Mouse (Mus musculus): Measurements from ENCODE around the gene Ccdc9. TPM values are rescaled to one million over a fixed set of nuclear protein-coding genes. Genes with fewer than 3 reads are reported as not detected.
"Not testable (repeated sequence)": the region's sequence is repeated elsewhere in the genome, so short reads cannot be mapped to it uniquely, and the experiment has no call there.

The Ccdc9 gene
- total RNA-seq, 4 experiments from 2014 or later: 80.6 to 105 (median 83.6) TPM

DNA sequence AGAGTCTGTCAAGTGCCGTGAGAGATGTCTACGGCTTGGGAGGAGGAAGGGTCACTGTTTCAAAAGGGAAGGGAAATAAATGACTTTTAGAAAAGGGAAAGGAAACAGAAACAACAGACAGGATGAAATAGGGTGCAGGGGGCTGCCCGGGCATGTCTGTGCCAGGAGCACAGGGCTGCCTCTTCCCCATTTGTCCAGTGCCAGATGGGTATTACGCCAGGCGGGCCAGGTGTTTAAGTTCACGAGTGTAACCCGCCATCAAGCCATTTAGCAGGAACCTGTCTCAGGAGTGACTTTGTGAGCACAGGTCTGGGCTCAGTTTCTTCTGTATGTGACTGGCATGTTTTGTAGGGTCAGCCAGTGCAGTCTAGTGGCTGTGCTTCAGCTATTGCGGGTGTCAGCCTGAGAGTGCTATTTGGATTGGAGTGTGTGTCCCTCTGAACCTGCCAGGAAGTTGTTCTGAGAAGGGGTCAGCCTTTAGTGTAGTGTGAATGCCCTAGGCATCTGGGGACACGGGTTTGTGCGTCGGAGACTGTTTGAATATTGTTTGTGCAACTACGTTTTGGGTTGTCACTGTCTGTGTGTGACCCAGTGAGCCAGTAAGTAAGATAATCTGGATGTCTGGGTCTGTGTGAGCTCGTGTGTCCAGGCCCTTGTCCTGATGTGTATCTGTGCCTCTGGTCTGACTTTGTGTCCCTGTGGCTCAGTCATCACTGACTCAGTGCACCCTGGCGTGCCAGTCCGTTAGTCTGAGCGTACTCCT, 22.1 kb upstream of the Ccdc9 start:
- DNase-seq (ENCODE audit: low spot score in 2 of 2): no peak

DNA sequence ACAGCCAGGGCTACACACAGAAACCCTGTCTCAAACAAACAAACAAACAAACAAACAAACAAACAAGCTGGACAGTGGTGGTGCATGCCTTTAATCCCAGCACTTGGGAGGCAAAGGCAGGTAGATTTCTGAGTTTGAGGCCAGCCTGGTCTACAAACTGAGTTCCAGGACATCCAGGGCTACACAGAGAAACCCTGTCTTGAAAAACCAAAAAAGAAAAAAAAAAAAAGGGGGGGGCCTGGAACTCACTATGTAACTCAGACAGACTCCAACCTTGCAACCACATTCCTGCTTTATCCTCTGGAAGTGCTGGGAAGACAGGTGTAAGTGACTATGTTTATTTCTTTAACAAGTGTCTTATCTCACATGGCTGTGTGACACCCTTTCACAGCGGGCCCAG, 21.5 kb upstream of the Ccdc9 start, which contains the start of gene Bbc3:
Gene Bbc3 (plus strand): TSS at position 301 of the 400 bp plus-strand sequence.
- DNase-seq (ENCODE audit: low spot score in 2 of 2): not testable (repeated sequence)

DNA sequence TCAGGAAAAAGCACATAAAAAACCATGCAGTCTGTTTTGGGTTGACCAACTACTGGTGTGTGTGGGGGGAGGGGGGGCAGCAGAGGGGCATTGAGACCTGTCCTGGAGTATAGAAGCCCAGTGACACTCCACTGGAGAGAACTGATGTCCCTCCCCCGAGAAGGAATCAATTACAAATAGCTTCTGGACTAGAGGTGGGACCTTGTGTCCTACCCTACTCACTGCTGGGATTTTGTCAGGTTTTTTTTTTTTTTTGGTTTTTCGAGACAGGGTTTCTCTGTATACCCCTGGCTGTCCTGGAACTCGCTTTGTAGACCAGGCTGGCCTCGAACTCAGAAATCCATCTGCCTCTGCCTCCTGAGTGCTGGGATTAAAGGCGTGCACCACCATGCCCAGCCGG, 20.5 kb upstream of the Ccdc9 start:
- not testable (repeated sequence) for DNase-seq (ENCODE audit: low spot score in 2 of 2)

DNA sequence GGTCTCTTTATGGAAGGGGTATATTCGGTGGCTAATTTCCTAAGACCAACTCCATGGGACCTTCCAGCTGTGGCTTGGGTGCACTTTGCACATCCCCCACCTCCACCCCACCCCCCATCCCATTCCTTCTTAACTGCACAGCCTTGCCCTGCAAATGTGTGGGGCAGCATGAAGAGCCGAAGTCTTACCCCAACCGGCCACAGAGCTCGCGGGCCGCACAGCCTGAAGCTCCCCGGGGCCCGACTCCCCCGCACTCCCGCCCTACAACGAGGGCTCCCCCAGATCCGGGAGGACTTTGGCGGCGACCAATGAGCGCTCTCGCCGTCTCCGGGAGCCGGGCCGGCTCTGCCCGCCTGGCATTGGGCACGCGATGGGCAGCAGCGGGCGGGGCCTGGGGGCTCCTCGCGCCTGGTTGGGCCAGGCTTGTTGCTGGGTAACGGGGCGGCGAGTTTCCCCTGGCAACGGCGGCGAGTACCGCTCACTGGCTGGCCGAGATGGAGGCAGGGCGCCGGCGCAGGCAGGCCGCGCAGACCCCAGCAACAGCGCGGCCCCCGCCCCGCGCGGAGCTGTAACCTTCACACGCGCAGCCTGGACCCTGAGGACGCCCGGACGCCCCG, 12.9 kb upstream of the Ccdc9 start:
- peak; percentile 84 to 96 for DNase-seq (ENCODE audit: low spot score in 2 of 2)

DNA sequence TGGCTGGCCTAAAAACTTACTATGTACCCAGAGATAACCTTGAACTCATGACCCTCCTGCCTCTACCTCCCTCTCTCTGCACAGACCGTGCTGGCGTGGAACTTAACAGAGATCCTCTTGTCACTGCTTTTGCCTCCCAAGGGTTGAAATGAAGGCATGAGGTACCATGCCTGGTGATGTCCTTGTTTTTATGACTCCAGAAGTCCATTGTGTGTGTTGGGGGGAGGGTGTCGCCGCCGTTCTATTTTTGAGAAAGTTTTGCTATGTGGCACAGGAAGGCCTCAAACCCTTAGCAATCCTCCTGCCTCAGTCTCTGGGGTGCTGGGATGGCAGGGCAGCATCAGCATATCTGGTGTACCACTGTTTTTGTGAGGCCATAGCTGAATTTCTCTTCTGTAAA, 12.3 kb upstream of the Ccdc9 start:
- no peak for DNase-seq (ENCODE audit: low spot score in 2 of 2)

DNA sequence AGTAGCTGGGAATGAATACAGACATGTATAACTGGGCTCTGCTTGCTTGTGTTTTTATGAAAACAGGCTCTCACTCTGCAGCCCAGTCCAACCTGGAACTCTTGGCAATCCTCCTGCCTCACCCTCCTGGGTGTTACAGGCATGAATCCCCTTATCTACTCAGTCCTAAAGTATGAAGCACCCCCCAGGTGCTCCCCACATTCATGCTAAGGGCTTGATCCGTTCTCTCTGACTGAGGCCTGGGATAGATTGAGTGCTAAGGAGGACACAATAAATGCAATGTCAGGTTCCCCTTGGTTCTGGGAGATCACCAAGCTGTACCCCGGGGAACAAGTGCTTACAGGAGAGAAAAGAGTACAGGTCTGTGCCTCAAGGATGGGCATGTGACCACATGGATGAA, 11.0 kb upstream of the Ccdc9 start:
- DNase-seq (ENCODE audit: low spot score in 2 of 2): no peak

DNA sequence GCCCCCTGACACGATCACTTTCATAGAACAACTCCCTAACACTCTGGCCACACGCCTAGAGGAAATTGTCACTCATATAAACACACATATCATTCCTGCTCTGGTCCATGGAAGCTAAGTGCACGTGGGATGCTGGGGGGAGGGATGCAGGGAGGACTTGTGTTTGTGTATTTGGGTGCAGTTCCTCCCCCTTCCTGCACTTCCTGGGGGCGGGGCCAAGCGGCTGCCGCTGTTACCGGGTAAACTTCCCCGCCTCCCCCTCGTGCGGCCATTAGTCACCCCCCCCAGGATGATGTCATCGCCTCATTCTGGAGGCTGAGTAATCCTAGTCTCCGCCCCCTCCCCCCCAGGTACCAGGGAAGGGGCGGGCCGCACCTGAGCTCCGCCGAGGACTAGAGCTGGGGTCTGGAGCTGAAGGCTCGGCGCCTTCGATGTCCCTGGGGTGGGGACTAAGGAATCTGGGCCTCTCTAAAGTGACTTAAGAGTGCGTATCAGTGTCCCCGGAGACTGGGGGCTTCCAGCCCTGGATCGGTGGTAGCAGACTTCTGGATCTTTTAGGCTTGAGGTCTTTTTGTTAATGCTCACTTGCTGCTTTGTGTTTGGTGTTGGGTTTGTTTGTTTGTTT, 10.3 kb upstream of the Ccdc9 start:
- peak; percentile 52 to 83 for DNase-seq (ENCODE audit: low spot score in 2 of 2)

DNA sequence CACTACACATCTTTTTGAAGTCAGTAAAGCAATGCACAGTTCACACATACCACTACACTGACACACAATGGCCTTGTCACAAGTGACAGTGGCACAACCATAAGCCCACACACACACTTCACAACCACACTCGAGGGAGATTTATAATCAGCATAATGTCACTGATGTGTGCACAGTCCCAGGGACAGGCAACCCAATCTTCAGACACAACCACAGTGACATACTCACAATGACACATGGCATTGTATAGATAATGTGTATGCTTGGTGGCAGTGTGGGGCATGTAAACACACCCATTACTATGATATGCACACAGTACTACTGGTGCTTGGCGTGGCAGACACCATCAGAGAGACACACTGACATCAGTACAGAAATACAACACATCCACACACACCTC, 9.6 kb upstream of the Ccdc9 start:
- no peak for DNase-seq (ENCODE audit: low spot score in 2 of 2)

DNA sequence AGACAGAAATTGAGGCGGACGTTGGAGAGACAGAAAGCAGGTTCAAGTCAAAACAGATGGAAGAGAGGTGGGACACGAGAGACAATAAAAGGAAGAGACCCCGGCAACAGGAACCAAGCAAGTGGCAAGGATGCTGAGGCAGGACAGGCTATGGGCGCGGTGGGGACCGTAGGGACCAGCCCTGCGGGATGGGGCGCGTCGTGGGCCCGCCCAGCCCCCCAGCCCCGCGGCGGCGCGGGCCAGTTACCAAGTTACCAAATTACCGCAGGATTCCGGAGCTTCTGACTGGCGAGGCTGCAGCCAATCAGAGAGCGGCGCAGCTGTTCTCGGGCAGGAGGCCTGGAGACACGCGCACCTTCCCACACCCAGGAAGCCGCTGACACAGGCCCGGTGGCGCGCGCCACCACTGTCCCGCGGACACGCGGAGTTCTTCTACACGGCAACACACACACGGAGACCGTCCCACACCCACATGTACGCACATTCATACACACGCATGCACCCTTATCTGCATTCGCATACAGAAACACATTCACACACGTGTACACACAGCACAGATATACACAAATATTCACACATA, 8.8 kb upstream of the Ccdc9 start:
- peak; percentile 42 to 85 for DNase-seq (ENCODE audit: low spot score in 2 of 2)

DNA sequence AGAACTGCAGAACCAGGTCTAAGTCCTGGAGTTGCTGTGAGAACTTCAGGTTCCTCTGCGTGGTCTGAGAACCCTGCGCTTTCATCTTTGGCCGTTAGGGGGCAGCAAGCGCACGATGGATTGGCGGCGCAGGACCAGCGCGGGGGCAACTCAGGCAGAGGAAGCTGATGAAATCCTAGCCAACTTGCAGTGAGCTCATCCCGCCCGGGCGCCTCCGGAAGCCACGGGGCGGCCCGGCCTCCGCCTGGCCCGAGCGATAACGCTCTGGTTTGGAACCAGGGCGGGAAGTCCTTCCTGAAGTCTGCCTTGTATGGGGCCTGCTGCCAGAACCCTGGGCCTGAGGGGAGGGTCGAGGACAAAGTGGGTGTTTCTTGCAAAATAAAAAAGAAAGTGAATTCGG, 8.2 kb upstream of the Ccdc9 start:
- peak; percentile 87 to 96 for DNase-seq (ENCODE audit: low spot score in 2 of 2)

DNA sequence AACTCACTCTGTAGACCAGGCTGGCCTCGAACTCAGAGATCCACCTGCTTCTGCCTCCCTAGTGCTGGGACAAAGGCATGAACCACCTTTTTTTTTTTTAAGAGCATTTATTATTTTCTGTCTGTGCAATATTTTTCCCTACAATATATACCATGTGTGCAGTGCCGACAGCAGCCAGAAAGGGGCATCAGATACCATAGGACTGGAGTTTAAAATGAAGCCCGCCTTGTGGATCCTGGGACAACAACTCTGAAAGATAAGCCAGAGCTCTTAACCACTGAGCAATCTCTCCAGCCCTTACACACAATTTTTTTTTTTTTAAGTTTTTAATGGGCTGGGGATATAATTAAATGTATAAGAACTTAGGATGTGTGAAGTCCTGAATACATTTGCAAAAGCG, 7.8 kb upstream of the Ccdc9 start:
- no peak for DNase-seq (ENCODE audit: low spot score in 2 of 2)

DNA sequence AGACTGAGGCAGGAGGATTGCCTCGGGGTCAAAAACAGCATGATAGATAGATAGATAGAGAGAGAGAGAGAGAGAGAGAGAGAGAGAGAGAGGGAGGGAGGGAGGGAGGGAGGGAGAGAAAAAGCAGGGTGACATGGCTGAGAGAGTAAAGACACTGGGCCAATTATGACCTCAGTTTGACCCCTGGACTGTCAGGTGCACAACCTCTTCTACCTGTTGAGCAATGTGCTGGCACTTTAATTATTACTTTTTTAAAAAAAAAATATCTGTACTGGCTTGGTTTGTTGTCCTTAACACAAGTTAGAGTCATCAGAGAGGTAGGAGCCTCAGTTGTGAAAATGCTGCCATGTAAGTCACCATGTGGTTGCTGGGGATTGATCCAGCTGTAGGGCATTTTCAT, 1.2 kb upstream of the Ccdc9 start:
- DNase-seq (ENCODE audit: low spot score in 2 of 2): no peak

DNA sequence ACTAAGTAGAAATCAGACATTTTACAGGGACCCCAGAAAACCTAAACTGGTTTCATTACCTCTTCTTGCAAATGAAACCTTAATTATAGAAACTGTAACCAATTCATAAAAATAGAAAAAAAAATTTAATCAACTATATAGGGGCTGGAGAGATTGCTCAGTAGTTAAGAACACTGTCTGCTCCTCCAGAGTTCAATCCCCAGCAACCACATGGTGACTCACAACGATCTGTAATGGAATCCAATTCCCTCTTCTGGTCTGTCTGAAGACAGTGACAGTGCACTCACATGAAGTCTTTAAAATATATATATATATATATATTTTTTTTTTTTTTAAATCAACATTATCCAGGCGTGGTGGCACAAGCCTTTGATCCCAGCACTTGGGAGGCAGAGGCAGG, 421 bp upstream of the Ccdc9 start:
- DNase-seq (ENCODE audit: low spot score in 2 of 2): no peak

DNA sequence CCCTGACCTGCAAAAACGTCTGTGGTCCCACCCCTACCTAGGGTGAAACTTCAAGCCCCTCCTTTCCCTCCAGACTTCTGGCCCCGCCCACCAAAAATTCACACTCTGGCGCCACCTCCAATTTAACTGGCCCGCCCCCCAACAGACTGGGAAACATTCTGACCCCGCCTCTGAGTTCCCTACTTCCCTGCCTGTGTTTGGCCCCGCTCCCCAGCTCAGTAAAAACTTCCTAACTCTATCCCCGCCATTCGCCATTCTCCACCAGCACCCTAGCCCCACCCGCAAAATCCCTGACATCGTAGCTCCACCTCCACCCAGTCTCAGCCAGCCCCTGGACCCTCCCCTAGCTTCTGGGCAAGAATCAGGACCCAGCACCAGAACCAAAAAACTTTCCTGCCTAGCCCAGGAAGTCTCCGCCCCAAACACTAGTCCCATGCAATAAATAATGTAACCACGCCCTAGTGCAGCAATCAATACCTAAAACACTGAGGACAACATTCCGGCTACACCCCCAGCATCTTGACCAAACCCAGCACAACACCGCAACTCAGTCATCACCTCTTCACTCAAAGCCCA, 1.1 kb downstream of the Ccdc9 start:
- peak in 1 of 2 experiments; percentile 64 for DNase-seq (ENCODE audit: low spot score in 2 of 2)

DNA sequence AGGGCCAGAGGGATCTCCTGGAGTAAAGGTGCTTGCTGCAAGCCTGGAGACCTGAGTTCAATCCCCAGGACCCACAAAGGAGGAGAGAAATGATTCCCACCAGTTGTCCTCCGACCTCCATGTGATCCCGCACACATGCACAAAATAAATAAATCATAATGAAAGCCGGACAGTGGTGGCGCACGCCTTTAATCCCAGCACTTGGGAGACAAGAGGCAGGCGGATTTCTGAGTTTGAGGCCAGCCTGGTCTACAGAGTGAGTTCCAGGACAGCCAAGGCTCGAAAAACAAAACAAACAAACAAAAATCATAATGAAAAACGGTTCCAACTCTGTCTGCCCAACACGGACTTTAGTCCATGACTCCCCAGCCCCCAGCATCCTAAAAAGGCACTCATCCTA, 1.7 kb downstream of the Ccdc9 start:
- no peak for DNase-seq (ENCODE audit: low spot score in 2 of 2)

DNA sequence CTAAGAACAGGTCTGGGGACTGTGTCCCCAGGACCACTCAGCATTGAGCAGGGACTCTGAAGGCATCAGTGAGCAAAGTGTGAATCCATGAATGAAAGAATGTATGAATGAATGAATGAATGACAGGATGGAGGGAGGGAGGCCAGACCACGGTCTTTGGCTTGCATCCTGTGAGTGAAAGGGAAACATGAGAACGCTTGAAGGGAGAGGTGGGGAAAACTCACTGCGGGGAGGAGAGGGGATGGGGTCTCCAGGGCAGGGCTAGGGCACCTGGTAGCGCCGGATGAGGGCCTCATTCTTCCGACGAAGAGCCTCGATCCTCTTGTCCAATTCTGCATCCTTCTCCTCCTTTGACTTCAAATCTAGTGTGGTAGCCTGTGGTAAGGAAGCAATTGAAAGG, 2.6 kb downstream of the Ccdc9 start:
- no peak for DNase-seq (ENCODE audit: low spot score in 2 of 2)

DNA sequence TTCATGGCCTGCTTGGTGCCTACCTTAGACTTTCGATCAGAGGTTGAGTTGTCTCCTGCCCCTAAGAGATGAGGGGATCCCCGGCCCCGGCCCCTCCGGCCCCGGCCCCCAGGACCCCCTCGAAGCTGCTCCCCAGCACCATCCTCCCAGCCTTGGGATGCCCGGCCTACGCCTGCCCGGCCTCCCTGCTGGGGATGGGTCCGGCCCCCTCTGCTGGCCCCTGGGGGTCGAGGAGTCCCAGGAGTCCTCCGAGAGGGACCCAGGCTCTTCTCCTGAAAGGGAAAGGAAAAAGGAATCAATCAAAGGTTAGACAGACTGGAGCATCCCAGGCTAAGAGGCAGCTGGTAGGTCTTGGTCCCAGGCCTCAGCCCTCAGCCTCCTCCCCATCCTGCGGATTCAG, 4.3 kb downstream of the Ccdc9 start:
- DNase-seq (ENCODE audit: low spot score in 2 of 2): no peak

DNA sequence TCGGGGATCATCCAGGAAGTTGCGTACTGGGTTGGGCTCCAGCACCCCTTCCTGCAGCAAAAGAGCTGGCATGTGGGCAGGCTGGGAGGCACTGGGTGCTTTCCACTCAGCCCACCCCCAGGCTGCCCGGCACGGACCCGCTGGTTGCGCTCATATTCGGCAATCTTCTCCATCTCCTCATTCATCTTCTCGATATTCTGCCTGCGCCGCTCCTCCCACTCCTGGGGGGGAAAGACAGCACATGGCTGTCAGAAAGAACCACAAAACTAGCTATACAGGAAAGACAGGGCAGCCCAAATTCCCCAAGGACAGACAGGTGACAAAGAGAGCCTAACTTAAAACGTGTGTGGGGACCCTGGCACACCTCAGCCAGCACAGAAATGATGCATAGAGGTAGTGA, 5.9 kb downstream of the Ccdc9 start:
- DNase-seq (ENCODE audit: low spot score in 2 of 2): no peak

DNA sequence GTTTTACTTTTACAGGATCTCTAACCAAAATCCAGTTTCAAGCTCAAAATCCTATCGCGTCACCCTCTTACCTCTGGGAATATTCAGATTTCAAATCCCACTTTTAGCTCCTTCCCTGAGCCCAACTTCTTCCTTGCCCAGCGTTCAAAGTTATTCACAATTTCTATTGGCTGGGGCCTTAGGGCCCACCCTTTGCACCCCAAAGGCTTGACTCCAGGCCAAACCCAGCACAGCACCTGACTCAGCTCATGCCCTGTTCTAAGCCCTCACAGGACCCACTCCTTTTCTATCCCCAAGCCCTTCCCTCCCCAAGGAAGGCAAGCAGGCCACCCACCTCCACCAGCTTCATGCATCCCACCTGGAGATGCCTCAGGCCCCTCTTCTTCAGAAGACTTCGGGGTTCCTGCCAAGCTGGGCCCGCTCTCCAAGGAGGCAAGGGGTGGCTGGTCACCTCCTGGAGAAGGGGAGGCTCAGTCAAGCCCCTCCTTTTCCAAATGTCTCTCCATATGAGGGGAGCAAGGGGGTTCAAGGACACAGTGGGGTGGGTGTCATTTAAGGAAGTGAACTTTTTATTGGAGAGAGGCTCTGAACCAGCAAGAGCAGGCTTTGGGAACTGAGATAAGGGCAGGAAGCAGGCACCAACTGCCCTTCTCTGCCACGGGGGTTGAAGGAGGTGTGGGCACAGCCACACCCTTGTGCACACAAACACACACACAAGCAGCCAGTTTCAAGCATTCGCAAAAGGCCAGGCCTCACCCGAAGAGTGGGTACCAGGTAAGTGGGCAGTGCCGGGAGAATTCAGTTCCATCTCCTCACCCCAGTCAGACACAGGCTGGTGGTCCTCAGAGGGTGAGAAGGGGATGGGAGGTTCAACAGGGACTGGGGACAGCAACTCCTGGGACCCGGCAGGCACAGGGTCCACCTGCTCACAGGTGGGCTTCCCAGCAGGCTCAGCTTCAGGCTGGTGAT, 11.4 kb downstream of the Ccdc9 start:
- no peak for DNase-seq (ENCODE audit: low spot score in 2 of 2)

DNA sequence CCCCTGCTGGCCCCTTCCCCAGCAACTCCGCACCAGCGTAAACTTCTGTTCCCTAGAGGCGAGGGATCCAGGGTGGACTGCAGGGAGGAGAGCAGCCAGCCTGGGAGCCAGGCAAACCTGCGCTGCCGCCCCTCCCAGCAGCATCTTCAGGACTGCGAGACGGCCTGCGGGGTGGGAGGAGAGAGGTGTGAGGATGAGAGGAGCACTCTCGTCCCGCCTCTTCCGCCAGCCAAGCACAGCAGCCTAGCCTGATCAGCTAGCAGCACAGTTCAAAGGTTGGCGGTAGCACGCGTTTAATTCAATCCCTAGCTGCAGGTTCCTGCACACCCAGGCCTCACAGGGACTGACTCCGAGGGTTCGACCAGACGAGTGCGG, 12.8 kb downstream of the Ccdc9 start:
- DNase-seq (ENCODE audit: low spot score in 2 of 2): peak; percentile 58 to 64

Measured in left cerebral cortex, adult 8-10 months (tissue).